Mouse (Mus musculus) midbrain, embryonic 12.5 days (tissue): ENCODE measurements around the gene Bglap. TPM values are rescaled to one million over a fixed set of nuclear protein-coding genes. Genes with fewer than 3 reads are reported as not detected.

Source experiments
- ATAC-seq: fragments of 200-750 bp; cut with Nextera tagmentation; 2 replicates; pipeline ENCODE4 v1.8.0; 2017; ENCODE audit warnings: low read depth, moderate TSS enrichment, moderate library complexity; ENCODE audit not compliant: low FRiP score
- H3K27ac ChIP-seq: fragments of 300-500 bp; sonication (generic); replicated peaks from 2 replicates; pipeline ENCODE4 v1.5.1; 2016; ENCODE audit warnings: mild to moderate bottlenecking
- H3K27me3 ChIP-seq: fragments of 300-500 bp; sonication (generic); 2 replicates; pipeline ENCODE4 v1.6.1; 2016; ENCODE audit warnings: mild to moderate bottlenecking
- H3K36me3 ChIP-seq: fragments of 300-500 bp; sonication (generic); 2 replicates; pipeline ENCODE4 v1.6.1; 2016
- H3K4me1 ChIP-seq: fragments of 300-500 bp; sonication (generic); 2 replicates; pipeline ENCODE4 v1.6.1; 2016
- H3K4me2 ChIP-seq: fragments of 300-500 bp; sonication (generic); replicated peaks from 2 replicates; pipeline ENCODE4 v1.6.1; 2016; ENCODE audit warnings: mild to moderate bottlenecking, moderate library complexity
- H3K4me3 ChIP-seq: fragments of 300-500 bp; sonication (generic); 2 replicates; pipeline ENCODE4 v1.5.1; 2016; ENCODE audit warnings: mild to moderate bottlenecking
- H3K9ac ChIP-seq: fragments of 300-500 bp; sonication (generic); replicated peaks from 2 replicates; pipeline ENCODE4 v1.6.1; 2016; ENCODE audit warnings: mild to moderate bottlenecking, moderate library complexity
- H3K9me3 ChIP-seq: fragments of 300-500 bp; sonication (generic); 2 replicates; pipeline ENCODE4 v1.6.1; 2016; ENCODE audit warnings: mild to moderate bottlenecking
- WGBS: fragments of 180-500 bp; shearing (Covaris S2); methylation state at CpG from one replicate; pipeline ENCODE4 v1.1.7; 2016; 5-methylcytosine and 5-hydroxymethylcytosine counted together
- polyA plus RNA-seq: library from polyadenylated mRNA; unstranded; fragments of >200 nt; fragmentation: Nextera tagmentation; extraction: Ambion mirVana; gene quantifications from 2 replicates; pipeline ENCODE4 v1.2.1, GENCODE M21; 2016

The Bglap gene
- polyA plus RNA-seq, 1 experiment from 2014 or later = not detected

- H3K4me1 ChIP-seq = peaks cover 23% of the 10 kb centered on the region
- no peak overlapping the region for H3K9ac ChIP-seq
- no peaks in the 10 kb centered on the region for H3K9me3 ChIP-seq
- H3K4me2 ChIP-seq = no peak overlapping the region
- no peak overlapping the region for H3K4me3 ChIP-seq
- no peaks in the 10 kb centered on the region for H3K27me3 ChIP-seq
- no peak for ATAC-seq
- H3K27ac ChIP-seq = no peak overlapping the region
- WGBS = 91% methylated on average over 4 of the region's 4 CpGs
- peaks cover 48% of the 10 kb centered on the region for H3K36me3 ChIP-seq
Measured at GRCm38 (mm10) chr3:88411681-88412080, 27.4 kb upstream of the Bglap start.

DNA sequence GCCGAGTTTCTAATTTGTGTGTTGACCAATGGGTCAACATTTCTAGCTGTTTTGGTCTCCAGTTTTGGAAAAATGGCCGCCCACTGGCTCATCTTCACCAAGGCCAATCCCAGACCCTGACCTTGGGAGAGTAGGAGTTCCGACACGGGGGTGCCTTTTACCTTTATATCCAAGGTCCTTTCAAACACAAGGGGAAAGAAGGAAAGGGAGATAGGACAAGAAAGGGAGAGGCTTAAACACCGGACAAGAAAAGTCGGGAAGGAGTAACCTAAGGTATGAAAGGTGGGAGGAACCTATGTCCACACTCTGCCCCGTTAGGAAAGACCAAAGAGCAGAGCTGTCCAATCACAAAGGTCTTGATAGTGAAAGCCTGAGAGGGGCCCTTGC lies 26.4 kb upstream of the Bglap start:
- Histone ChIP-seq H3K9ac (peak overlapping the region; percentile 87), H3K4me3 (peak overlapping the region; percentile 79), H3K9me3 (no peaks in the 10 kb centered on the region), H3K27me3 (no peaks in the 10 kb centered on the region), H3K4me1 (peaks cover 23% of the 10 kb centered on the region), H3K4me2 (peak overlapping the region; percentile 70), H3K27ac (peak overlapping the region; percentile 85), H3K36me3 (peaks cover 37% of the 10 kb centered on the region)
- ATAC-seq = no peak
- WGBS = 28% methylated on average over 7 of the region's 7 CpGs

GRCm38 (mm10) chr3:88409741-88410644 lies 25.7 kb upstream of the Bglap start, which contains the start of gene Pmf1:
Pmf1 (minus strand) TSS chr3:88410331.
- Histone ChIP-seq H3K4me2 (peak within 1 kb of the TSS; percentile 70), H3K4me3 (peak within 1 kb of the TSS; percentile 79), H3K36me3 (peaks cover 32% of the 10 kb centered on the region), H3K9ac (peak within 1 kb of the TSS; percentile 87), H3K4me1 (peaks cover 23% of the 10 kb centered on the region), H3K27ac (peak within 1 kb of the TSS; percentile 85), H3K27me3 (no peaks in the 10 kb centered on the region), H3K9me3 (no peaks in the 10 kb centered on the region)
- WGBS = under 1% methylated on average over 54 of the region's 54 CpGs
- peak; percentile 92 for ATAC-seq

DNA sequence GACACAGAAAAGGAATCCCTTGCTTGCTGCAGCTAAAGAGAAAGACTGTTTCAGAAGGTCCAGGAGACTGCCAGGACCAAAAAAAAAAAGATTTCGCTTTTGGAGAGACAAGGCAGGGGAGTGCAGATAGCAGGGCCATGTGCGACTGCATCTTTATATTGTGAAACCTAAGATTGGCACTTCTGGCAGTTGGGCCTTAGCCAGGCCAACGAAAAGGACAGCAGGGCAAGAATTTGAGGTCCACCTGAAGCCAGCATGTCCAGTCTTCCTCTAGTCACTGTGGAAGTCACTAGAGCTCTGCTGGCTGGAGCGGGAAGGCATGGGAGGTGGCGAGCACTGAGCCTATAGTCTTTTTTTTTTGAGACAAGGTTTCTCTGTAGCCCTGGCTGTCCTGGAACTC lies 24.7 kb upstream of the Bglap start:
- Histone ChIP-seq H3K9me3 (no peaks in the 10 kb centered on the region), H3K4me2 (peak overlapping the region; percentile 70), H3K4me3 (peak overlapping the region; percentile 79), H3K27ac (no peak overlapping the region), H3K36me3 (peaks cover 28% of the 10 kb centered on the region), H3K4me1 (peaks cover 23% of the 10 kb centered on the region), H3K9ac (peak overlapping the region; percentile 87; the same call in 1 of the 2 replicates), H3K27me3 (no peaks in the 10 kb centered on the region)
- 75% methylated on average over 5 of the region's 5 CpGs for WGBS
- ATAC-seq = no peak

- peaks cover 23% of the 10 kb centered on the region for H3K4me1 ChIP-seq
- no peaks in the 10 kb centered on the region for H3K27me3 ChIP-seq
- WGBS = 62% methylated on average over 7 of the region's 7 CpGs
Measured at GRCm38 (mm10) chr3:88407529-88407928, 23.3 kb upstream of the Bglap start.

DNA sequence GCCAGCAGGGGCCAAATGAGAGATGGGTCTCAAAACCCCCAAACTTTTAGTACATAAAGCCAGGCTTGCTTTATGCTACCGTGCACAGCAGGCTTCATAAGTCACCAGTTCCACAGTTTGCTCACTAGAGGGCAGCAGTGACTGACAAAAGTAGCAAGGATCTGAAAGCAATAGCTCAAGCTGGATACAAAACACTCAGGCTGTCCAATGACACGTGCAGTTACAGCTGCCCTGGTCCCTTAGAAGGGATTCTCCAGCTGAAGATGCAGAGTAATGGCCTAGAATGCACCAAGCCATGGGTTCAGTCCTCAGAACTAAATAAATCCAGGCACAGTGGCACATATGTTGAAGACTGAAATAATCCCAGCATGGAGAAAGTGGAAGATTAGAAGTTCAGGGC lies 22.8 kb upstream of the Bglap start:
- 0 out of 2 replicates have a peak, but pooled peaks have one; percentile 11 for ATAC-seq
- Histone ChIP-seq H3K36me3 (peaks cover 12% of the 10 kb centered on the region), H3K9me3 (no peaks in the 10 kb centered on the region), H3K27ac (0 out of 2 replicates have a peak overlapping the region, but pooled peaks have one; percentile 11), H3K27me3 (no peaks in the 10 kb centered on the region), H3K4me1 (peaks cover 23% of the 10 kb centered on the region), H3K4me3 (no peak overlapping the region), H3K4me2 (no peak overlapping the region), H3K9ac (no peak overlapping the region)
- 0% methylated on average over 2 of the region's 2 CpGs for WGBS

More at GRCm38 (mm10) chr3:88407529-88407928, 23.3 kb upstream of the Bglap start:
- Histone ChIP-seq H3K36me3 (peaks cover 17% of the 10 kb centered on the region), H3K4me2 (no peak overlapping the region), H3K27ac (0 out of 2 replicates have a peak overlapping the region, but pooled peaks have one; percentile 11), H3K9me3 (no peaks in the 10 kb centered on the region), H3K4me3 (no peak overlapping the region), H3K9ac (no peak overlapping the region)
- no peak for ATAC-seq

DNA sequence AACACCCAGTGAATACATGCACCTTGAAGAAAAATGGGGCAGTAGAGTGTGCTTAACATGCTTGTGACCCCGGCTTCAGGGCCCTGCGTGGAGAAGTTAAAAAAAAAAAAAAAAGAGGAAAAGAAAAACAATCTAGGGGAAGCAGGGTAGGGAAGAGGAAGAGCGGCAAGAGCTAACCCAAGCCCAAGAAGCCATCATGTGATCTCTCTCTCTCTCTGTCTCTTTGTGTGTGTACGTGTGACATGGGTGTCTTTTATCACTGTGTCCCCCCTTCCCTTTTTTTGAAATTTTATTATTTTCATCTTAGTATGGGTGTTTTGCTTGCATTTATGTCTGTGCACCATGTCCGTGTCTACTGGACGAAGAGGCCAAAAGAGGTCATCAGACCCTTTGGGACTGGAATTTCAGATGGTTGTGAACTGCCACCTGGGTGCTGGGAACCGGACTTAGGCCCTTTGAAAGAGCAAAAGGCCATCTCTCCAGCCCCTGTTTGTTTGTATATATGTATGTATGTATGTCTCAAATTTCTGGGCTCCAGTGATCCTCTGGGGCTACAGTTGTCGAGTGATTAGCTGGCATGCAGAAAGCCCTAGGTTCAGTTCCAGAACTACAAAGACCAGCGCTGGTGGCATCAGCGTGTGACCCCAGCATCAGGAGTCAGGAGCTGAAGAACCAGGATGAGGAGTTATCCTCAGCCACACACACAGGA lies 19.4 kb upstream of the Bglap start:
- ATAC-seq = no peak

GRCm38 (mm10) chr3:88398666-88399065 lies 14.4 kb upstream of the Bglap start:
- H3K4me3 ChIP-seq = no peak overlapping the region
- H3K4me1 ChIP-seq = no peaks in the 10 kb centered on the region
- WGBS = 77% methylated on average over 2 of the region's 2 CpGs
- H3K27ac ChIP-seq = no peak overlapping the region
- no peak for ATAC-seq
- H3K4me2 ChIP-seq = no peak overlapping the region
- peaks cover 17% of the 10 kb centered on the region for H3K36me3 ChIP-seq
- H3K9ac ChIP-seq = no peak overlapping the region
- H3K9me3 ChIP-seq = no peaks in the 10 kb centered on the region
- H3K27me3 ChIP-seq = no peaks in the 10 kb centered on the region

More for the DNA sequence above, 19.4 kb upstream of the Bglap start:
- H3K4me3 ChIP-seq = no peak overlapping the region
- WGBS = 95% methylated on average over 10 of the region's 10 CpGs
- H3K4me1 ChIP-seq = peaks cover 8% of the 10 kb centered on the region
- H3K36me3 ChIP-seq = peaks cover 10% of the 10 kb centered on the region; the same call in 1 of the 2 replicates
- H3K27ac ChIP-seq = no peak overlapping the region
- no peaks in the 10 kb centered on the region for H3K9me3 ChIP-seq
- no peak overlapping the region for H3K4me2 ChIP-seq
- H3K27me3 ChIP-seq = no peaks in the 10 kb centered on the region
- H3K9ac ChIP-seq = no peak overlapping the region

DNA sequence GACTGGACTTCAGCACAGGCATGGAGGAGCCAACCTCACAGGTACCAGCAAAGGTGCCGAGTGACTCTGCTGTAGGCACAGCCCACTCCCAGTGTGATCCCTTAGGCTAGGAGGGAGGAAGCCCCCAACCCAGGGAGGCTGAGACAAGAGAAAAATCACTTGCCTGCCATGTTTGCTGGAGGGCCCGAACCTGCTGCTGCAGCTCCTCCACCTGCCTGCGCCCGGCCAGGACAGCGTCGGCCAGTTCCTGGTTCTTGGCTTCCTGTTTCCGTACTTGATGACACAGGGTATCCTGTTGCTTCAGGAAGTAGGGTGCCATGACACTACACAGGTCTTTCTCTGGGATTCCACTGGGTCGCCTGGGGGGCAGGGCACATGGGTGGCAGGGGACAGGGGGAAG lies 11.5 kb upstream of the Bglap start:
- WGBS = 94% methylated on average over 8 of the region's 8 CpGs

DNA sequence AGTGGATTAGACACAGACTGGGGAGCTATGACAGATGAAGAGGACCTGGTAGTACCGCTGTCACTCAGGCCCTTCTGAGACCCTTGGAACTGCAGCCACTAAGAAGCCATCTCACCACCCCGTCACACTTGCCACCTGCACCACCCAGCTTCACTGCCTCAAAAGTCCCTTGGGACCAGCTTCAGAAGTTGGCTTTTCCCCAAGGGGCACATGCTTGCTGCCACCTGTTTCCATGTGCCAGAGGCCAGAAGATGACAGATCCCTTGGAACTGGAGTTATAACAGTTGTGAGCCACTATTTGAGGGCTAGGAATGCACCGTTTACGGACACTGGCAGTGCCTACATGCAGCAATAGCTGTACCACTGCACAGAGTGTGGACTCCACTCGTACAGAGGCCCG lies 11.0 kb upstream of the Bglap start:
- ATAC-seq = no peak
- Histone ChIP-seq H3K27ac (no peak overlapping the region), H3K4me1 (no peaks in the 10 kb centered on the region), H3K9ac (no peak overlapping the region), H3K4me3 (no peak overlapping the region), H3K4me2 (no peak overlapping the region), H3K36me3 (peaks cover 15% of the 10 kb centered on the region; the same call in 1 of the 2 replicates), H3K9me3 (no peaks in the 10 kb centered on the region), H3K27me3 (no peaks in the 10 kb centered on the region)
- 94% methylated on average over 6 of the region's 6 CpGs for WGBS

More for the DNA sequence above, 11.5 kb upstream of the Bglap start:
- Histone ChIP-seq H3K27ac (no peak overlapping the region), H3K27me3 (no peaks in the 10 kb centered on the region), H3K4me2 (no peak overlapping the region), H3K9me3 (no peaks in the 10 kb centered on the region), H3K4me3 (no peak overlapping the region), H3K36me3 (peaks cover 17% of the 10 kb centered on the region; the same call in 1 of the 2 replicates), H3K4me1 (no peaks in the 10 kb centered on the region), H3K9ac (no peak overlapping the region)
- ATAC-seq = no peak

GRCm38 (mm10) chr3:88393776-88394375 lies 9.6 kb upstream of the Bglap start:
- Histone ChIP-seq H3K9me3 (no peaks in the 10 kb centered on the region), H3K4me3 (no peak overlapping the region), H3K4me2 (no peak overlapping the region), H3K36me3 (peaks cover 18% of the 10 kb centered on the region; the same call in 1 of the 2 replicates), H3K4me1 (no peaks in the 10 kb centered on the region), H3K9ac (no peak overlapping the region), H3K27me3 (no peaks in the 10 kb centered on the region), H3K27ac (no peak overlapping the region)
- no peak for ATAC-seq
- WGBS = 93% methylated on average over 9 of the region's 9 CpGs
